ENCODE assay signal across 17 mouse cellular contexts in genomic region chr1:39394096-39394495, GRCm38 (mm10). TPM values are rescaled to one million over a fixed set of nuclear protein-coding genes. Genes with fewer than 3 reads are reported as not detected.
DNase-seq lines count a peak whose midpoint lies in the region; ATAC-seq and TF ChIP-seq lines count a peak whose summit lies in the region.
"Had no signal": no experiment of that assay in that cellular context is flagged by ENCODE, and none has a peak within 500 bp of the region (broad histone marks: within the 10 kb centered on the region; RNA-seq: fewer than 3 reads in every experiment).

No protein-coding gene starts in this region.

- H3K9ac ChIP-seq in lung, postnatal 0 days (replicated peaks; ENCODE audit: low read depth), result no peak overlapping the region
- H3K9ac ChIP-seq in liver, embryonic 13.5 days, result no peak overlapping the region
- H3K9ac ChIP-seq: embryonic facial prominence, embryonic 13.5 days; neural tube, embryonic 15.5 days had no signal

- no peak for ATAC-seq in lung, postnatal 0 days
- ATAC-seq in liver, embryonic 13.5 days (ENCODE audit: low read depth), result no peak
- ATAC-seq: forebrain, embryonic 16.5 days had no signal

- H3K4me1 ChIP-seq in lung, postnatal 0 days (ENCODE audit: insufficient read depth, low read depth, low read length), result peaks cover 2% of the 10 kb centered on the region
- H3K4me1 ChIP-seq in liver, embryonic 13.5 days (replicated peaks), result peaks cover 59% of the 10 kb centered on the region
- H3K4me1 ChIP-seq: neural tube, embryonic 15.5 days had no signal

- no peak overlapping the region for H3K4me2 ChIP-seq in lung, postnatal 0 days (replicated peaks; ENCODE audit: low read depth, low read length)
- peak overlapping the region; percentile 46; the same call in 1 of the 2 replicates for H3K4me2 ChIP-seq in liver, embryonic 13.5 days
- H3K4me2 ChIP-seq: embryonic facial prominence, embryonic 13.5 days; neural tube, embryonic 15.5 days had no signal

- no peak for TF ChIP-seq EP300 in lung, postnatal 0 days (IDR thresholded peaks at IDR 0.05)

- no peaks in the 10 kb centered on the region for H3K36me3 ChIP-seq in lung, postnatal 0 days (ENCODE audit: insufficient read depth, low read length)
- peaks cover 12% of the 10 kb centered on the region for H3K36me3 ChIP-seq in liver, embryonic 13.5 days

- peak overlapping the region; percentile 79 for H3K27ac ChIP-seq in lung, postnatal 0 days (ENCODE audit: low read length)
- peak overlapping the region; percentile 66 for H3K27ac ChIP-seq in liver, embryonic 13.5 days
- H3K27ac ChIP-seq: embryonic facial prominence, embryonic 13.5 days; hindbrain, embryonic 10.5 days; kidney, postnatal 0 days; neural tube, embryonic 15.5 days; stomach, postnatal 0 days had no signal

- 53% methylated on average over 10 of the region's 10 CpGs for WGBS in lung, postnatal 0 days
- WGBS in liver, embryonic 13.5 days (ENCODE audit: insufficient replicate concordance), result 65% methylated on average over 10 of the region's 10 CpGs

- no peaks in the 10 kb centered on the region for H3K9me3 ChIP-seq in lung, postnatal 0 days (ENCODE audit: low read length)
- no peaks in the 10 kb centered on the region; the same call in 1 of the 2 replicates for H3K9me3 ChIP-seq in liver, embryonic 13.5 days (replicated peaks)
- H3K9me3 ChIP-seq: hindbrain, embryonic 10.5 days; neural tube, embryonic 15.5 days had no signal

- peak; percentile 25 for DNase-seq in adrenal gland, postnatal 10 days
- no peak for DNase-seq in adrenal gland, adult 2 months
- no peak for DNase-seq in lung, postnatal 0 days (ENCODE audit: low spot score)
- no peak for DNase-seq in lung, postnatal 25 days (ENCODE audit: low spot score)
- peak; percentile 62 to 79 for DNase-seq in heart, adult 9 months (ENCODE audit: low spot score in 2 of 2)
- no peak for DNase-seq in liver, embryonic 13.5 days
- DNase-seq in thymus, postnatal 14 days, result no peak
- no peak for DNase-seq in right cerebral cortex, postnatal 25 days
- DNase-seq: adrenal gland, postnatal 25 days; cerebellum, adult 9-11 months; right cerebral cortex, postnatal 4 days had no signal

- H3K27me3 ChIP-seq in lung, postnatal 0 days (replicated peaks; ENCODE audit: insufficient read depth, low read length), result no peaks in the 10 kb centered on the region
- H3K27me3 ChIP-seq in liver, embryonic 13.5 days, result no peaks in the 10 kb centered on the region
- H3K27me3 ChIP-seq: neural tube, embryonic 15.5 days had no signal

- H3K4me3 ChIP-seq in lung, postnatal 0 days (ENCODE audit: low read depth, low read length), result no peak overlapping the region
- H3K4me3 ChIP-seq in liver, embryonic 13.5 days (replicated peaks), result no peak overlapping the region
- H3K4me3 ChIP-seq: embryonic facial prominence, embryonic 13.5 days; hindbrain, embryonic 10.5 days; neural tube, embryonic 15.5 days had no signal

- TF ChIP-seq CTCF in lung, postnatal 0 days (IDR thresholded peaks at IDR 0.05), result no peak

RNA-seq across cellular contexts. Expression of gene Rpl31, which starts 26.5 kb away (rescaled TPM):
- total RNA-seq in adrenal gland, postnatal 10 days (2021), result 100 to 1,000 TPM; 867 to 928 TPM
- total RNA-seq in adrenal gland, adult 2 months (2021), result 100 to 1,000 TPM; 683 to 874 TPM
- polyA plus RNA-seq in adrenal gland, adult 2 months (2012; rRNA removed), result 28.1 and 29.9 TPM in 2 replicates
- 379 and 423 TPM in 2 replicates for polyA plus RNA-seq in lung, postnatal 0 days (2015; fragmentation: Nextera tagmentation; extraction: Ambion mirVana)
- 417 and 442 TPM in 2 replicates for polyA plus RNA-seq in liver, embryonic 13.5 days (2015; fragmentation: Nextera tagmentation; extraction: Ambion mirVana)

Comparison
In these comparisons a context has a peak if more than half of its experiments do, and no peak if none do; other contexts are left out.
1. DNase-seq: peak in adrenal gland, postnatal 10 days (single experiment) and heart, adult 9 months (2 of 2); none in adrenal gland, adult 2 months (single experiment), lung, postnatal 0 days (single experiment), lung, postnatal 25 days (single experiment), liver, embryonic 13.5 days (single experiment), thymus, postnatal 14 days (single experiment) and right cerebral cortex, postnatal 25 days (single experiment).
2. RNA of gene Rpl31, which starts 26.5 kb away (polyA plus RNA-seq): 417 to 442 TPM in liver, embryonic 13.5 days and 379 to 423 TPM in lung, postnatal 0 days; 28.1 to 29.9 TPM in adrenal gland, adult 2 months; every median in the first group is over 10 times any median in the second.